Mouse (Mus musculus): ENCODE results near the gene Lipt2. TPM values are rescaled to one million over a fixed set of nuclear protein-coding genes. Genes with fewer than 3 reads are reported as not detected.

Lipt2 gene
- polyA plus RNA-seq, 1 experiment from 2014 or later = 27.0 TPM

DNA sequence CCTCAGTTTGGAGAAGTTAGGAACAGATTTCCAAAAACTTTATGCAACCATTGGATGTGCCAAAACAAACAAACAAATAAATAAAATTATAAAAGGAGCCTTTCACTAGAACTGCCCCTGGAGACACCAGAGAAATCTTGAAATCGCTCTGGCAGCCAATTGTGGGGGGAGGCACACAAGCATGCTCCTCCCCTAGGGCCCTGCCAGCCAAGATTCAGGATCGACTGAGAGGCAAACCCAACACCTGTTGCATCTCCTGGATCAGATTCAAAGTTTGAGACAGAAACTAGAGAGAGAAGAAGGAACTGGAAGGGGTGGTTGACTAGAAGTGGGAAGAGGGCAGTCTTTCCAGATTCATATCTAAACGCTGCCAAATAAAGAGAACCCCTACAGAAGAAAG lies 44.5 kb downstream of the Lipt2 start:
- no peak overlapping the region for H3K4me2 ChIP-seq (replicated peaks; ENCODE audit: low read depth, low read length)
- no peaks in the 10 kb centered on the region for H3K9me3 ChIP-seq (ENCODE audit: control insufficient read depth, low read length)
- ATAC-seq (ENCODE audit: low FRiP score, low TSS enrichment) = no peak
- no peaks in the 10 kb centered on the region for H3K4me1 ChIP-seq (ENCODE audit: control insufficient read depth, insufficient read depth, low read length)
- no peak overlapping the region for H3K4me3 ChIP-seq (ENCODE audit: low read length)
- no peak overlapping the region for H3K9ac ChIP-seq (ENCODE audit: low read depth, low read length)
- H3K27me3 ChIP-seq (ENCODE audit: control insufficient read depth, insufficient read depth, low read length) = no peaks in the 10 kb centered on the region
- no peak overlapping the region for H3K27ac ChIP-seq (ENCODE audit: low read depth, low read length)
- WGBS = 64% methylated on average over 3 of the region's 3 CpGs
- H3K36me3 ChIP-seq (ENCODE audit: control insufficient read depth, insufficient read depth, low read length) = no peaks in the 10 kb centered on the region

DNA sequence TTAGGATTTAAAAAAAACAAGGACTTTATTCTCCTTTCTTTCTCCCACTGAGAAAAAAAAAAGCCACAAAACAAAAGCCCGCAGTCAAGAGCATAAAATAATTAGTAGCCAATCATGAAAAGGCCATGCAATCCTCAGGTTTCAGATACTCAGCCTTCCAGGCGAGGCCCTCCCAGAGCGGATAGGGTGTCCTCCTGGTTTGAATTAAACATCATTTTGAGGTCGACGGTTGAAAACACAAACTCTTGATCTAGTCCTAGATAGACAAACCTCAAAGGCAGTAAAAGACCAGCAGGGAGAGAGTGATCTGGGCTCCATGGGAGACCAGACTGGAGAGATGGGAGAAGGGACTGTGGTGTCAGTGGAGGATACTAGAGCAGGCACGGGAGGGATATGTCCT lies 45.8 kb downstream of the Lipt2 start:
- no peak for ATAC-seq (ENCODE audit: low FRiP score, low TSS enrichment)
- H3K27ac ChIP-seq (ENCODE audit: low read depth, low read length) = no peak overlapping the region
- no peak overlapping the region for H3K4me3 ChIP-seq (ENCODE audit: low read length)
- H3K4me1 ChIP-seq (ENCODE audit: control insufficient read depth, insufficient read depth, low read length) = no peaks in the 10 kb centered on the region
- no peaks in the 10 kb centered on the region for H3K36me3 ChIP-seq (ENCODE audit: control insufficient read depth, insufficient read depth, low read length)
- no peak overlapping the region for H3K4me2 ChIP-seq (replicated peaks; ENCODE audit: low read depth, low read length)
- WGBS = 42% methylated on average over 6 of the region's 6 CpGs
- no peaks in the 10 kb centered on the region for H3K9me3 ChIP-seq (ENCODE audit: control insufficient read depth, low read length)
- H3K27me3 ChIP-seq (ENCODE audit: control insufficient read depth, insufficient read depth, low read length) = no peaks in the 10 kb centered on the region
- H3K9ac ChIP-seq (ENCODE audit: low read depth, low read length) = no peak overlapping the region

DNA sequence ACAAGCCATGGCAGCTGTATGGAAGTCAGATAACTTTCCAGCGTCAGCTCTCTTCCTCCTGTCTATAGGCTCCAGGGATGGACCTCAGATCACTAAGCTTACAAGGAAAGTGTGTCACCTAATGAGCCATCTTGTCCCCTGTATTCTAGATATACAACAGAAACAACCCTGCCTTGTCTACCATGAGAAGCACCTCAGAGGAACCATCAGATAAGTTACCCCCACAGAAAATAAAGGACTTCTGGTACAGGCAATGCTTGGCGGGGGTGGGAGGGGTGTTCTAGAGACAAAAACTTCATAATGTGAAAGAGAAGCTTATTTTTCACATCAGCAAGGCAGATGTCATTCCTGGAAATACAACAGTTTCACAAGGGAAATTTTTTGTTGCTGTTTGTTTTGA lies 47.1 kb downstream of the Lipt2 start:
- Histone ChIP-seq H3K27ac (ENCODE audit: low read depth, low read length) (no peak overlapping the region), H3K4me3 (ENCODE audit: low read length) (no peak overlapping the region), H3K4me1 (ENCODE audit: control insufficient read depth, insufficient read depth, low read length) (no peaks in the 10 kb centered on the region), H3K9ac (ENCODE audit: low read depth, low read length) (no peak overlapping the region), H3K27me3 (ENCODE audit: control insufficient read depth, insufficient read depth, low read length) (no peaks in the 10 kb centered on the region), H3K36me3 (ENCODE audit: control insufficient read depth, insufficient read depth, low read length) (no peaks in the 10 kb centered on the region), H3K4me2 (replicated peaks; ENCODE audit: low read depth, low read length) (no peak overlapping the region), H3K9me3 (ENCODE audit: control insufficient read depth, low read length) (no peaks in the 10 kb centered on the region)
- no peak for ATAC-seq (ENCODE audit: low FRiP score, low TSS enrichment)
- 89% methylated on average over 2 of the region's 2 CpGs for WGBS

DNA sequence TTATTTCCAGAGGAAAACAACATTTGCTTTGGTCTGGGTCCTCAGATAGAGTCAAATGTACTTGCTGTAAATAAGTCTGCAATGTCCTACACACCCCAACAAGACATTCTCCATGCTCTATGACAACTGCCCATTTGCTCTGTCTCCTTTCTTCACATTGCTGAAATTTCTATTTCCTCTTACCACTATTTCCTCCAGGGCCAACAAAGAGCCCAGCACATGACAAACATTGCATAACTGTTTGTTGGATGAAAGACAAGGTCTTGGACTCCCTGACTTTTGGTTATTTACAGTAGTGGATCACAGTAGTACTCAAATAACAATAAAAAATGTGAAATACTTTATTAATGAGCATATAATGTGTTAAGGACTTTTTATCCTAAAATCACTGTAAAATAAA lies 48.8 kb downstream of the Lipt2 start:
- Histone ChIP-seq H3K4me3 (ENCODE audit: low read length) (no peak overlapping the region), H3K27ac (ENCODE audit: low read depth, low read length) (no peak overlapping the region), H3K9me3 (ENCODE audit: control insufficient read depth, low read length) (no peaks in the 10 kb centered on the region), H3K36me3 (ENCODE audit: control insufficient read depth, insufficient read depth, low read length) (no peaks in the 10 kb centered on the region), H3K4me2 (replicated peaks; ENCODE audit: low read depth, low read length) (no peak overlapping the region), H3K9ac (ENCODE audit: low read depth, low read length) (no peak overlapping the region), H3K4me1 (ENCODE audit: control insufficient read depth, insufficient read depth, low read length) (no peaks in the 10 kb centered on the region), H3K27me3 (ENCODE audit: control insufficient read depth, insufficient read depth, low read length) (no peaks in the 10 kb centered on the region)
- ATAC-seq (ENCODE audit: low FRiP score, low TSS enrichment) = no peak

Other genes with a start within 250 kb of the Lipt2 start
- 7.3 and 8.2 TPM in 2 replicates for gene Rnf169, start 178.8 kb upstream of the Lipt2 start, polyA plus RNA-seq (2014; fragmentation: Nextera tagmentation; extraction: Ambion mirVana)
- gene Chrdl2, start 153.1 kb upstream of the Lipt2 start, polyA plus RNA-seq (2014; fragmentation: Nextera tagmentation; extraction: Ambion mirVana) = 0.32 and 0.84 TPM in 2 replicates
- gene Pold3, start 37.7 kb upstream of the Lipt2 start, polyA plus RNA-seq (2014; fragmentation: Nextera tagmentation; extraction: Ambion mirVana) = 59.5 and 67.7 TPM in 2 replicates
- gene Kcne3, start 17.2 kb downstream of the Lipt2 start, polyA plus RNA-seq (2014; fragmentation: Nextera tagmentation; extraction: Ambion mirVana) = 2.4 and 4.9 TPM in 2 replicates
- gene Pgm2l1, start 68.1 kb downstream of the Lipt2 start, polyA plus RNA-seq (2014; fragmentation: Nextera tagmentation; extraction: Ambion mirVana) = 5.5 and 5.9 TPM in 2 replicates
- 7.3 and 8.6 TPM in 2 replicates for gene P4ha3, start 126.2 kb downstream of the Lipt2 start, polyA plus RNA-seq (2014; fragmentation: Nextera tagmentation; extraction: Ambion mirVana)
- gene C2cd3, start 213.0 kb downstream of the Lipt2 start, polyA plus RNA-seq (2014; fragmentation: Nextera tagmentation; extraction: Ambion mirVana) = 38.6 and 45.4 TPM in 2 replicates
- 51.0 and 64.5 TPM in 2 replicates for gene Ppme1, start 213.0 kb downstream of the Lipt2 start, polyA plus RNA-seq (2014; fragmentation: Nextera tagmentation; extraction: Ambion mirVana)